Mouse (Mus musculus): Measurements from ENCODE around the gene Mrpl18.

Gene Mrpl18

GRCm38 (mm10) chr17:12875734-12876133 lies 40.4 kb downstream of the Mrpl18 start, which contains the start of gene Mrgprh:
Gene Mrgprh, plus strand, starts transcription at chr17:12876034.
- in situ Hi-C loops (cut with MboI; ENCODE audit: low pct_unique_long_range_greater_than_20kb in 1 of 2, low sequenced_read_pairs in 2 of 2, unreplicated experiment in 1 of 2), result no loop called here

GRCm38 (mm10) chr17:12872275-12873028 lies 43.7 kb downstream of the Mrpl18 start:
- in situ Hi-C loops (cut with MboI; ENCODE audit: low pct_unique_long_range_greater_than_20kb in 1 of 2, low sequenced_read_pairs in 2 of 2, unreplicated experiment in 1 of 2), result no loop called here

- in situ Hi-C loops (cut with MboI; ENCODE audit: low pct_unique_long_range_greater_than_20kb in 1 of 2, low sequenced_read_pairs in 2 of 2, unreplicated experiment in 1 of 2), result no loop called here
Observed at GRCm38 (mm10) chr17:12868640-12869039, 47.5 kb downstream of the Mrpl18 start.

- in situ Hi-C loops (cut with MboI; ENCODE audit: low pct_unique_long_range_greater_than_20kb in 1 of 2, low sequenced_read_pairs in 2 of 2, unreplicated experiment in 1 of 2), result no loop called here
Observed at GRCm38 (mm10) chr17:12868043-12868442, 48.1 kb downstream of the Mrpl18 start, which contains the start of gene Mas1. Gene Mas1, minus strand, starts transcription at chr17:12868143.

- in situ Hi-C loops (cut with MboI; ENCODE audit: low pct_unique_long_range_greater_than_20kb in 1 of 2, low sequenced_read_pairs in 2 of 2, unreplicated experiment in 1 of 2), result no loop called here
Observed at GRCm38 (mm10) chr17:12866853-12867252, 49.3 kb downstream of the Mrpl18 start.

- in situ Hi-C loops (cut with MboI; ENCODE audit: low pct_unique_long_range_greater_than_20kb in 1 of 2, low sequenced_read_pairs in 2 of 2, unreplicated experiment in 1 of 2), result no loop called here
Observed at GRCm38 (mm10) chr17:12865407-12865806, 50.7 kb downstream of the Mrpl18 start.

- in situ Hi-C loops (cut with MboI; ENCODE audit: low pct_unique_long_range_greater_than_20kb in 1 of 2, low sequenced_read_pairs in 2 of 2, unreplicated experiment in 1 of 2), result no loop called here
Observed at GRCm38 (mm10) chr17:12864111-12864510, 52.0 kb downstream of the Mrpl18 start.
